Mouse (Mus musculus) erythroid progenitor cell, adult 5-6 weeks (primary cell): ENCODE measurements around the gene Gm17334. TPM values are rescaled to one million over a fixed set of nuclear protein-coding genes. Genes with fewer than 3 reads are reported as not detected.
A peak's percentile ranks its signal among the peaks of the same experiment; 100 is the strongest.

ENCODE experiments used
- ATAC-seq: replicated peaks from 2 replicates; pipeline ENCODE4 v1.8.0; 2016; ENCODE audit warnings: moderate number of reproducible peaks, mild to moderate bottlenecking, moderate TSS enrichment, inconsistent platforms; ENCODE audit not compliant: poor library complexity, low FRiP score, severe bottlenecking
- total RNA-seq, 2 experiments: library from RNA; stranded (forward) in 1 of 2; stranded (reverse) in 1 of 2; fragments of 150-400 nt in 1 of 2; fragments of 186-747, 209-891 nt in 1 of 2; gene quantifications; 2 replicates each; pipeline versions ENCODE4 v1.2.3 to v1.2.4; 2015 to 2017; ENCODE audit warnings: low replicate concordance in 2 of 2

The Gm17334 gene
- total RNA-seq, 2 experiments from 2014 or later, result not detected

DNA sequence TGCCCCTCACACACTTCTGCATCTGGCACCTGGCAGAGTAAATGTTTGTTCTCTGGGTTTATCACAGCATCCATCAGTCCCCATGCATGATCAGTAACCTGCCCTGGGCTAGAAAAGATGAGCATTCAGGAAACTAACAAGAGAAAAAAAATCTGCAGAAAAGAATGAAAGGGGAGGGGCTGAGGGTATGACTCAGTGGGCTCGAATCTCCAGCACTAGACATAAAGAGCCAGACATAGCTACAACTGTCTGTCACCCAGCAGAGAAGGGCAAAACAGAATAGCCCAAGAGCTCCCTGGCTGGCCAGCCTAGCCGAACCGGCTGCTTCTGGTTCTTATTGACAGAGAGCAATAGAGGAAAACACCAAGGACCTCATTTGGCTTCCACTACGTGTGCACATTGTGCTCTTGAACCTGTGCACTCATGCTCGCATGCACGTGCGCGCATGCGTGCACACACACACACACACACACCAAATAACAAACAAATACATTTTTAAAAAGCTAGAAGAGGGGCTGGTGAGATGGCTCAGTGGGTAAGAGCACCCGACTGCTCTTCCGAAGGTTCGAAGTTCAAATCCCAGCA, 17.9 kb downstream of the Gm17334 start:
- ATAC-seq, result no peak

DNA sequence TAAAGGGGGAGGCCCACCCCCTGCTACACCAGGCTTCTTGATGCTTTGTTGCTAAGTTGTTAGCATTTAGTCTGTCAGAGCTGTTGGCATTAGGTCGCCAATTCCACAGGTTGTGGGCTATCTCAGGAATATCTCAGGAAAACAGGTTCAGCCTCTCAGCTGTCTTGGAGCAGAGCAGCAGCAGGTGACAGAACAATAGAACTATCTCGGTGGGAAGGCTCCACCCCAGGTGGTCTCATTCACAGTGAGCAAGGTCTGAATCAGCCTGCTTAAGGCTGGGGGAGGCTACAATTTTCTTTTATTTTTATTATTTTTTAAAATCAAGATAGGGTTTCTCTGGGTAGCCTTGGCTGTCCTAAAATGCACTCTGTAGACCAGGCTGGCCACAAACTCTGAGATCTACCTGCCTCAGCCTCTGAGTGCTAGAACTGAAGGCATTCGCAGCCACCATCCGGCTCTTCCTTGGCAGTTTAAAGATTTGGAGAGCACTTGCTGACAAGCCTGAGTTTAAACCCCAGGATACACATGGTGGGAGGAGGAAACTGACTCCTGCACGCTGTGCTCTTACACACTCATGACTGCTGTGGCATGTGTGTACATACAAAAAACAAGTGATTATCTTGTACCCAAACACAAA, 23.2 kb downstream of the Gm17334 start:
- no peak for ATAC-seq

DNA sequence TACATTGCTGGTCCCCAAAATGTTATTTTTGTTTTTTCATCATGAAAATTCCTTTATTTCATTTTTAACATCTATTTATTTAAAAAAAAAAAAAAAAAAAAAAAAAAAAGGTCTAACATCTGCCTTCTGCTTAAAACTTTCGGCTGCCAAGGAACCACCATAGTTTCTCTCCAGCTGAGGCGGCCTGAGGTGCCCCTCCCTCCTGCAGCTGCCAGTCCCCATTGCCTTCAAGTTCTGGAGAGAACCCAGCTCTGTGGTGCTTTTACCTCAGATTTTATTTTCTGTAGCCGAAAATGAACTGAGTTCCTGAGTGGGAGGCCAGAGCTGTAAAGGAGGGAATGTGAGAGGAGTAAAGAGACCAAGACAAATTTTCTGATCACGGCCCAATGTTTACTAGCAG, 23.7 kb downstream of the Gm17334 start:
- ATAC-seq, result no peak

DNA sequence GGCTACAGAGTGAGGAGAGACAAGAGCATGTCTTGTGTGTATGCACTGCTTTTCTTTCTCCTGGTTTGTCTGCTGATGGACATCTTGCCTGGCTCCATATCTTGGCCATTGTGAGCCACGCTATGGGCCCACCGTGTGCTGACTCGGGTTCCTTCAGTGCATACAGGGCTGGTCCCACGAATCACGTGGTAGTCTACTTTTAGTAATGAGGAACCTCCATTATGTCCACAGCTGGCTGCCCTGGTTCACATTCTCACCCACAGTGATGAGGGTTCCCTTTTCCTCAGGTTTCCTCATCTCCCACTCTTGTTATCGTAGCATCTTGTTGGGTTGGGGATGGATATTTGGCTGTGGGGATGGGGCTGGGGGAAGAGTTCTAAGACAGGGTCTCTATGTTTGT, 24.4 kb downstream of the Gm17334 start:
- no peak for ATAC-seq

DNA sequence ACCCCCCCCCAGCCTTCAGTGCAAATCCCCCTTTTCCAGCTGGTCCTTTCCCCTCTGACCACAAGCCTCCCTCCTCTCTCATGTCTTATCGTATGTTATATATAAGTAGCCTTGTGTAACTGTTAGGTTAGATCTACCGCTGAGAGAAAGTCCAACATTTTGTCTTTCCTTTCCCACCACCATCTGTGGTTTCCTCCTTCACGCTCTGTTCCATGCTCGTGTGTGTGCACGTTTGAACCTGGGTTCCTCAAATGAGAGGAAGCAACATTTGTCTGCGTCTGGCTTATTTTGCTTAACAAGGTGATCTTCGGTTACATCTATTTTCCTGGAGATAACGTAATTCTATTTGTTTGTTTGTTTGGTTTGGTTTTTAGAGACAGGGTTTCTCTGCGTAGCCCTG, 25.0 kb downstream of the Gm17334 start:
- ATAC-seq, result no peak

DNA sequence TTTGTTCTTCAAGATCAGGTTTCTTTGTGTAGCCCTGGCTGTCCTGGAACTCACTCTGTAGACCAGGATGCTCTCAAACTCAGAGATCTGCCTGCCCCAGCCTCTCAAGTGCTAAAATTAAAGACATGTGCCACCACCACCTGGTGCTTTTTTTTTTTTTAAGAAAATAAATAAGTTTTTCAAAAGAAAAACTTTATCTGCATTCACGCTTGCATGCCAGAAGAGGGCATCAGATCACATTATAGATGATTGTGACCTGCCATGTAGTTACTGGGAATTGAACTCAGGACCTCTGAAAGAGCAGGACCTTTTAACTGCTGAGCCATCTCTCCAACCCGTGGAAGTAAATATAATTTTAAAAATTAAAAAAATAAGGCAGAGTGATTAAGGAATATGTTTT, 27.7 kb downstream of the Gm17334 start:
- no peak for ATAC-seq

DNA sequence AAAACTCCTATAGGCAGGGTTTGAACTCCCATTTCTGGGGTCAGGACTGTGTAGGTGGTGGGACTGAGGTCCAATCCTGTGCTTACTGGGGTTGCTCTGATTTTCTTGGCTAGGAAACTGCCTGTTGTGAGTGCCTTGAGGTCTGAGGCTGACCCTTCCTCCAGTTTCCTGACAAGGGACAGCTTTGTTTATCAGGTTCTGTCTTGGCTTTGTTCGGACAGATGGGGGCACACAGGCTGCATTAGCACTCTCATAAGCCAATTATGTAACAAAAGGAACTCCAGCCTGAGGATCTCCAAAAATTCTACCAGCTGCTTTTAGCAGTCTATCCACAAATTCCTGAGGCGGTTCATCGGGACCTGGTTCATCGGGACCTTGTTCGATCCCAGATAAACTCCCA, 30.6 kb downstream of the Gm17334 start:
- no peak for ATAC-seq

DNA sequence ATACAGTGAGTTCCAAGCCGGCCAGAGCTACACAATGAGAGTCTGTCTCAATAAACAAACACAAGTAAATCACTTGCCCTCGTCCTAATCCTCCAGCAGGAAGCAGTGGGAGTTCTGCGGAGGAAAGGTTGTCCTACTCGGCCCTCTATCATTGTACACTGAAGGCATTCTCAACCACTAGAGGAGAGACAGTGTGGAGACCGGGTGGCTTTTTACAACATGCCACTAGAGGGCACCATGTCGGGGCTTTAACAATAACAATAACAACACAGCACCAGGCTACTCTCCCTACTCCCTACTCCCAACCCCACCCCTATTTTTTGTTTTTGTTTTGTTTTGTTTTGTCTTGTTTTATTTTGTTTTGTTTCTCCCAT, 35.4 kb downstream of the Gm17334 start:
- peak; percentile 66 for ATAC-seq

DNA sequence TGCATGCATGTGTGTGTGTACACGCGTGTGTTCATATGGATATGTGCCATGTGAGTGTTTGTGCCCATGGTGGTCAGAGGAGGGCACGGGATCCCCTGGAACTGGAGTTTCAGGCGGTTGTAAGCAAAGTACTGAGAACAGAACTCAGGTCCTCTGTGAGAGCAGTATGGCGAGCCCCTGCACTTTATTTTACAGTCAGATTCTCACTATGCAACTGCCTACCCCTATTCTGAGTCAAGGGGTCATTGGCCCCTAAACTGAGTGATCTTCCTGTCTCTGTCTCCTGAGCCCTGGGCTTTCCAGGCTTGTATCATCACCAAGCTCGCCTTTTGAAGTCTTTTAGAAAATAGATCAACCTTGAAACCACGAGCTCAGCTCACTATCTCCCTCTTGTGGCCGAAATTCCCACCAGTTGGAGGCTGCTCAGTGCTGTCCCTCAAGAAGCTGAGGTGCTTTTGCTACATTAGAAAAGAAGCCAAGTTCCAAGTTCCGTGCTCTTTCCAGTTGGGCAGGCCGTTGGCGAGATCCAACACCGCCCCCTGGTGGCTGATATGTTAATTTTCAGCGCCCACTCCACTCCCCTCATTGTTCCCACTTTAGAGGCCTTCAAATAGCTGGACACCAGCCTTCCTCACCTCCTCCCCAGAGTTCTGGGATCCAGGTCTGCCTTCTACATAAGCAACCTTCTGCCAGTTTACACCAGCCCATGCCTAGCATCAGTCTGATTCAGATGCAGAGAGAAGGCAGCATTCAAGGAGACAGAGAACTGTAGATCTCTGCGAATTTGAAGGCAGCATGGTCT, 36.0 kb downstream of the Gm17334 start:
- peak; percentile 70 for ATAC-seq

DNA sequence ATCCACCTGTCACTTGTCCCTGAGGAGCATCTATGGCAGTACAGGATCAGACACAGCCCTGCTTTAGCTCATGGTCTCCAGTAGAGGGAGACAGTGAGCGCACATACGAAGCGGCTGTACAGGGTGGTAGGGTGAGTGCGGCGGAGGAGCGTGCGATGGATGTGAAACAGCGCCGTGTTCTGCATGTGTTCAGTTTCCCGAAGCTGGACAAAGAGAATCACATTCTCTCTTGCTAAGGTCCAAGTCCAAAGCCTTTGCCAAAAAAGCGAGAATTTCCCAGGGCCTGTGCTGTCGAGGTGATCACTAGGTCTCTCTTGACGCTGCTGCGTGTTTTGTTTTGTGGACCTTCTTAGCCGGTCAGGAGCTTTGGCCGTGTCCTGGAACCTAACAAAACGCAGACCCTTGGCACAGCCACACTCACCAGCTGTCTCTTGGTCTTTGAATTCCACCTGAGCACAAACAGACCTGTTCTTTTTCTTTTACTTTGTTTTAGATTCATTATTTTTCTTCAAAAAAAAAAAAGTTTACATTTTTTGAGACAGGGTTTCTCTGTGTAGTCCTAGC, 37.2 kb downstream of the Gm17334 start:
- peak; percentile 83 for ATAC-seq

DNA sequence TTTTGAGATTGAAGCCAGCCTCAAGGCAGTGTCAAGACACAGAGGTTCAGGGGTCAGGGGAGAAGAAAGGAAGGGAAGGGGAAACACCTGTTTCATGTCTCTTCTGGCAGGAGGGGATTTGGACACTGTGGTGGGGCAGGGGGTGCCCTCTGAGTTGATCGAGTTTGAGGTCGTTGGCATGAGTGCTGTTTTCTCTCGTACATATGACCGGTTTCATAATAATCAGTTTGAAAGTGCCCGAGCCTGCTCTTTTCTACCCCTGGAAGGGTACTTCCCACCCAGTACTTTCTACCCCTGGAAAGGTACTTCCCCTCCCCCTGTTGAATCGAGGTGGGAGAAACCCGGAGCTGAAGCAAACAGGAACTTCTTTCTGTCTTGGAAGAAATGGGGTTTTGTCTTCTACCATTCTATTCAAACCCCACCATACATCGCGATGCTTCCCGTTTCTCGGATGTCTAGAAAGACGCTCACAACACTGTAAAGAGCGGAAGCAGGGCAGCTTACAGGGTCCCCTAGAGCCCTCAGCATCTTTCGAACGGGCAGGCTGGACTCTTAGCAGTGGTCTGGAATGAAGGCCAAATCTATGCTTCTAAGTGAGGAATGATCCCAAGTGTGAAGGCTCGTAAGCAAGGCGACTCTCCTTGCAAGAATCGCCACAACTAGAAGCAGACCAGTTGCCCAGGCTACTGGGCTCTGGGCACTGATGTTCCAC, 37.9 kb downstream of the Gm17334 start:
- no peak for ATAC-seq

DNA sequence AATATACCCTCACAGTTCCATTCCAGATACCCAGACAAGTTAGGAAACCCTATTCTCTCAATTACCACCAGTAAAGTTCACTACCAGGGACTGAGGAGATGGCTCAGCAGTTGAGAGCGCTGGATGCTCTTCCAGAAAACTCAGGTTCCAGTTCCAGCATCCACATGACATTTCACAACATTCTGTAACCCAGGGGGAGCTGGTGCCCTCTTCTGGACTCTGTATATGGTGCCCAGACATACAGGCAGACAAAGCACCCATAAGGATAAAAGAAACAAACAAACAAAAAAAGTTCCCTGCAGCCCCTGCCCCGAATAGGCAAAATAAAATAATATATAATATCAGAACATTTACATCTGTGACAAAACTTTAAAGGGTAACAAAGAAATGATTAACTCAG, 38.6 kb downstream of the Gm17334 start:
- no peak for ATAC-seq

DNA sequence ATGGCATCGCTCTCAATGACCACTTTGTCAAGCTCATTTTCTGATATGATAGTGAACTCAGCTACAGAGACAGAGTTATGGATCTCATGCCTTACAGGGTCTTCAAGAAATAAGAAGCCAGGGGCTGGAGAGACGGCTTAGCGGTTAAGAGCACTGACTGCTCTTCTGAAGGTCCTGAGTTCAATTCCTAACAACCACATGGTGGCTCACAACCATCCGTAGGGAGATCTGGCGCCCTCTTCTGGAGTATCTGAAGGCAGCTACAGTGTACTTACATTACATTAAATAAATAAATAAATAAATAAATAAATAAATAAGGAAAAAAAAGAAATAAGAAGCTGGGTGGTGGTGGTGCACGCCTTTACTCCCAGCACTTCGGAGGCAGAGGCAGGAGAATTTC, 39.2 kb downstream of the Gm17334 start:
- no peak for ATAC-seq

DNA sequence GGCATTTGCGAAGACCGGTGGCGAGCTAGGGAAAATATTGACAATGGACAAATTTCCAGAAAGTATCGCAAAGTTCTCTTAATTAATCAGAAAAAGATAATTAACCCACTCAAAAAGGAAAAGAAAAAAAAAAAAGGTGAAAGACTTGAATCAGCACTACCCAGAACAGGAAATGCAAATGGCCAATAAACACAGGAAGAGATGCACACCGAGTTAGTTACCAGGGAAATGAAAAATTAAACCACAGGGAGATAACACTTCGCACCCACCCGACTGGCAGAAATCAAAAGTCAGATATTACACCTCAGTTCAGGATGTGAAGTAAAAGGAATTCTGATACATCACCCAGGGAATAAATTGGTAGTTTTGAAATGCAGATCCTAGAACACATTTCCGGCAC, 40.7 kb downstream of the Gm17334 start:
- ATAC-seq, result no peak

DNA sequence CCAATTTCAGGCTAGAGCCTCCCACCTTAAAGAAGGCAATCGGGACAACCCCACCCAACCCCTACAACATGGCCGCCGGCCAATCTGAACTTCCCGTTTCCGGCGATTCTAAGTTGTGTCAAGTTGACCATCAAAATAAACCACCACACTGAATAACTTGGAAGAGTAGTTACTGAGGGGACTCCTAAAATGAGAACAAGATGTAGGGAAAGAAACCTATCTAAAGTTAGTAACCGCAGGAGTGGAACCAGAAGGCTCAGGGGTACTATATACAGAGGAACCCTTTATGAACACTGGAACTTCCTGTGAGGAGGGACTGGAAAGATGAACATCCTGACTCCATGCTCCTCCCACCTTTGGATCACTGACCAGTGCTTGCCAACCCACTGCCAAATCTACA, 41.5 kb downstream of the Gm17334 start:
- no peak for ATAC-seq

Other genes starting within 250 kb of the Gm17334 start
- gene Kif3a, start 205.8 kb downstream of the Gm17334 start, total RNA-seq (2015; ENCODE audit: low replicate concordance), result 1.3 and 10.5 TPM in 2 replicates
- 3.5 and 4.6 TPM in 2 replicates for gene Kif3a, start 205.8 kb downstream of the Gm17334 start, total RNA-seq (2017; ENCODE audit: low replicate concordance)
- gene Il4, start 154.5 kb downstream of the Gm17334 start, total RNA-seq (2015; ENCODE audit: low replicate concordance), result 6.8 TPM in 1 of 2 replicates, not detected in the other
- not detected in 2 replicates for gene Il4, start 154.5 kb downstream of the Gm17334 start, total RNA-seq (2017; ENCODE audit: low replicate concordance)
- gene Il13, start 138.5 kb downstream of the Gm17334 start, total RNA-seq (2015; ENCODE audit: low replicate concordance), result not detected in 2 replicates
- not detected in 2 replicates for gene Il13, start 138.5 kb downstream of the Gm17334 start, total RNA-seq (2017; ENCODE audit: low replicate concordance)
- 23.1 and 46.5 TPM in 2 replicates for gene Rad50, start 65.9 kb downstream of the Gm17334 start, total RNA-seq (2015; ENCODE audit: low replicate concordance)
- 26.7 and 30.7 TPM in 2 replicates for gene Rad50, start 65.9 kb downstream of the Gm17334 start, total RNA-seq (2017; ENCODE audit: low replicate concordance)
- gene Il5, start 52.4 kb downstream of the Gm17334 start, total RNA-seq (2015; ENCODE audit: low replicate concordance), result not detected in 2 replicates
- gene Il5, start 52.4 kb downstream of the Gm17334 start, total RNA-seq (2017; ENCODE audit: low replicate concordance), result not detected in 2 replicates
- gene Irf1, start 3.2 kb downstream of the Gm17334 start, total RNA-seq (2015; ENCODE audit: low replicate concordance), result 10.1 and 10.9 TPM in 2 replicates
- 7.2 and 38.7 TPM in 2 replicates for gene Irf1, start 3.2 kb downstream of the Gm17334 start, total RNA-seq (2017; ENCODE audit: low replicate concordance)
- not detected in 2 replicates for gene Gm12216, start 86.1 kb upstream of the Gm17334 start, total RNA-seq (2015; ENCODE audit: low replicate concordance)
- 0.51 TPM in 1 of 2 replicates, not detected in the other for gene Gm12216, start 86.1 kb upstream of the Gm17334 start, total RNA-seq (2017; ENCODE audit: low replicate concordance)
- 2.1 and 3.2 TPM in 2 replicates for gene Slc22a5, start 118.5 kb upstream of the Gm17334 start, total RNA-seq (2015; ENCODE audit: low replicate concordance)
- gene Slc22a5, start 118.5 kb upstream of the Gm17334 start, total RNA-seq (2017; ENCODE audit: low replicate concordance), result 3.2 and 3.7 TPM in 2 replicates
- gene Slc22a21, start 207.1 kb upstream of the Gm17334 start, total RNA-seq (2015; ENCODE audit: low replicate concordance), result 4.7 and 7.5 TPM in 2 replicates
- gene Slc22a21, start 207.1 kb upstream of the Gm17334 start, total RNA-seq (2017; ENCODE audit: low replicate concordance), result 4.2 and 11.9 TPM in 2 replicates